24 mouse cellular contexts compared by ENCODE assay signal in the genomic region with DNA sequence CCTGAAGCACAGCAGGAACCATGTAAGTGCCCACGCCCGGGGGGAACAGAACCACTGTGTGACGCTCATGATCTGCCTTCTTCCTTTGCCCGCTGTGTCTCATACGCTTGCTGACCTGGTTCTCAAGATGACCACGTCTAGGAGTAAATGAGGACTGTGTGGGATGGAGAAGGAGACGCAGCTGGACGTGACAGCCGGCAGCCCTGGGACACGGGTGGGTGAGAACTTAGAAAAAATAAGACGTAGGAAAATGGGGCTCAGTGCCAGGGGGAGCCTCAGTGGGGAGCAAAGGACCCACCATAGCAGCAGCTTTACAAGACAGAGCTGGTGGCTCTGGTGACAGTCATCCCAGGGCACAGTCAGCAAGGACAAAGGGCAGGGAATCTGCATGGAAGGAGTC. TPM values are rescaled to one million over a fixed set of nuclear protein-coding genes. Genes with fewer than 3 reads are reported as not detected.
DNase-seq lines count a peak whose midpoint lies in the region; ATAC-seq and TF ChIP-seq lines count a peak whose summit lies in the region.
"Had no signal": no experiment of that assay in that cellular context is flagged by ENCODE, and none has a peak within 500 bp of the region (broad histone marks: within the 10 kb centered on the region; RNA-seq: fewer than 3 reads in every experiment).

No protein-coding gene starts in this region.

- no peak overlapping the region for H3K4me2 ChIP-seq in forebrain, embryonic 13.5 days
- H3K4me2 ChIP-seq: embryonic facial prominence, embryonic 12.5 days; embryonic facial prominence, embryonic 15.5 days; forebrain, embryonic 15.5 days; heart, embryonic 11.5 days; hindbrain, embryonic 12.5 days; hindbrain, embryonic 15.5 days had no signal

- H3K9ac ChIP-seq in forebrain, embryonic 13.5 days = no peak overlapping the region
- H3K9ac ChIP-seq: embryonic facial prominence, embryonic 12.5 days; embryonic facial prominence, embryonic 15.5 days; forebrain, embryonic 15.5 days; hindbrain, embryonic 12.5 days; hindbrain, embryonic 15.5 days had no signal

- 0 out of 2 replicates have a peak overlapping the region, but pooled peaks have one; percentile 0 for H3K27ac ChIP-seq in cerebellum, adult 2 months (ENCODE audit: insufficient read depth, low read length)
- H3K27ac ChIP-seq in forebrain, embryonic 13.5 days = no peak overlapping the region
- H3K27ac ChIP-seq: embryonic facial prominence, embryonic 12.5 days; embryonic facial prominence, embryonic 15.5 days; forebrain, embryonic 15.5 days; gastrocnemius, adult 2 months; hindbrain, embryonic 12.5 days; hindbrain, embryonic 15.5 days had no signal

- intact Hi-C loops in left cerebral cortex, postnatal 36 days (cut with DNase I) = loop anchor here (10.0 kb wide), 1 partner anchor 45 kb away; no protein-coding TSS in a partner anchor
- intact Hi-C loops in left cerebral cortex, postnatal 14 days (cut with DNase I) = loop anchor here (10.0 kb wide), 1 partner anchor 45 kb away; no protein-coding TSS in a partner anchor

- DNase-seq in cerebellum, adult 2 months = peak in 1 of 2 experiments; percentile 20
- no peak for DNase-seq in cerebellum, adult 11 months
- DNase-seq in frontal cortex, postnatal 10 days (ENCODE audit: low spot score in 2 of 2) = no peak
- DNase-seq in left cerebral cortex, postnatal 36 days (ENCODE audit: low spot score in 2 of 2) = peak; percentile 37 to 40
- no peak for DNase-seq in left cerebral cortex, postnatal 14 days (ENCODE audit: low spot score in 2 of 2)
- DNase-seq in G1E (ENCODE audit: low spot score) = no peak
- DNase-seq: adrenal gland, adult 2 months; adrenal gland, postnatal 14 days; B cell, adult 2 months; gastrocnemius, adult 2 months; gastrocnemius, postnatal 14 days; heart, adult 11 months had no signal

- no peaks in the 10 kb centered on the region for H3K27me3 ChIP-seq in cerebellum, adult 2 months (ENCODE audit: control insufficient read depth, insufficient read depth, low read length)
- H3K27me3 ChIP-seq in G1E (ENCODE audit: insufficient read depth, low read length) = no peaks in the 10 kb centered on the region
- no peaks in the 10 kb centered on the region for H3K27me3 ChIP-seq in forebrain, embryonic 13.5 days
- H3K27me3 ChIP-seq: forebrain, embryonic 15.5 days; hindbrain, embryonic 12.5 days; hindbrain, embryonic 15.5 days had no signal

- no peak for TF ChIP-seq CTCF in cerebellum, adult 2 months (IDR thresholded peaks at IDR 0.05; ENCODE audit: borderline replicate concordance, insufficient read depth, low read depth, low read length)
- TF ChIP-seq CTCF in G1E (IDR thresholded peaks at IDR 0.05; ENCODE audit: low read depth, low read length) = no peak

- H3K4me3 ChIP-seq in cerebellum, adult 2 months (replicated peaks; ENCODE audit: insufficient read depth, low read depth, low read length) = no peak overlapping the region
- peak overlapping the region; percentile 8; the same call in 1 of the 2 replicates for H3K4me3 ChIP-seq in G1E (ENCODE audit: low read depth, low read length)
- no peak overlapping the region for H3K4me3 ChIP-seq in forebrain, embryonic 13.5 days
- H3K4me3 ChIP-seq: embryonic facial prominence, embryonic 12.5 days; embryonic facial prominence, embryonic 15.5 days; forebrain, embryonic 15.5 days; gastrocnemius, adult 2 months; hindbrain, embryonic 12.5 days; hindbrain, embryonic 15.5 days had no signal

- H3K9me3 ChIP-seq in G1E (replicated peaks) = peaks cover 94% of the 10 kb centered on the region
- H3K9me3 ChIP-seq in forebrain, embryonic 13.5 days (replicated peaks) = no peaks in the 10 kb centered on the region
- H3K9me3 ChIP-seq: embryonic facial prominence, embryonic 12.5 days; embryonic facial prominence, embryonic 15.5 days; forebrain, embryonic 15.5 days; hindbrain, embryonic 12.5 days; hindbrain, embryonic 15.5 days had no signal

- peaks cover 52% of the 10 kb centered on the region for H3K4me1 ChIP-seq in cerebellum, adult 2 months (ENCODE audit: control insufficient read depth, insufficient read depth, low read length)
- H3K4me1 ChIP-seq in G1E (ENCODE audit: insufficient read depth, low read depth, low read length) = no peaks in the 10 kb centered on the region
- H3K4me1 ChIP-seq in forebrain, embryonic 13.5 days = peaks cover 24% of the 10 kb centered on the region

- ATAC-seq in frontal cortex, adult (ENCODE audit: low TSS enrichment) = peak; percentile 25; the same call in 1 of the 2 replicates
- no peak for ATAC-seq in G1E (ENCODE audit: extremely low read depth, insufficient number of reproducible peaks, low FRiP score, poor library complexity, severe bottlenecking)
- no peak for ATAC-seq in forebrain, embryonic 13.5 days
- ATAC-seq: forebrain, embryonic 15.5 days; intestine, postnatal 0 days had no signal

- no peaks in the 10 kb centered on the region for H3K36me3 ChIP-seq in G1E (replicated peaks)
- no peaks in the 10 kb centered on the region for H3K36me3 ChIP-seq in forebrain, embryonic 13.5 days (ENCODE audit: poor library complexity, severe bottlenecking)
- H3K36me3 ChIP-seq: embryonic facial prominence, embryonic 12.5 days; embryonic facial prominence, embryonic 15.5 days; forebrain, embryonic 15.5 days; hindbrain, embryonic 12.5 days; hindbrain, embryonic 15.5 days had no signal

- no peak for TF ChIP-seq POLR2A in cerebellum, adult 2 months (IDR thresholded peaks at IDR 0.05; ENCODE audit: borderline replicate concordance, insufficient read depth, low read length)

- WGBS in cerebellum, adult 2 months = 21% methylated on average over 11 of the region's 11 CpGs
- 92% methylated on average over 11 of the region's 11 CpGs for WGBS in forebrain, embryonic 13.5 days

RNA-seq across cellular contexts. Expression of gene Wscd2, which starts 9.3 kb away (rescaled TPM):
- polyA plus RNA-seq in cerebellum, adult 2 months (2012; rRNA removed) = 113 and 136 TPM in 2 replicates
- 10 to 100 TPM; 51.5 to 66.8 TPM for total RNA-seq in left cerebral cortex, postnatal 36 days (2021)
- 10 to 100 TPM; 60.6 to 62.5 TPM for total RNA-seq in left cerebral cortex, postnatal 14 days (2021)
- total RNA-seq in G1E (2014; fragmentation: Nextera tagmentation) (not detected in 2 replicates), G1E (2017) (0.06 and 0.27 TPM in 2 replicates)
- not detected in 2 replicates for polyA plus RNA-seq in G1E (2012)
- polyA plus RNA-seq in forebrain, embryonic 13.5 days (2015; fragmentation: Nextera tagmentation; extraction: Ambion mirVana) = 4.7 and 6.9 TPM in 2 replicates
- total RNA-seq: common myeloid progenitor, adult 5-6 weeks; hematopoietic stem cell, adult 5-6 weeks; MEL had no signal

Comparison
In these comparisons a context has a peak if more than half of its experiments do, and no peak if none do; other contexts are left out.
1. DNase-seq: peak in left cerebral cortex, postnatal 36 days (2 of 2); none in cerebellum, adult 11 months (single experiment), frontal cortex, postnatal 10 days (0 of 2), left cerebral cortex, postnatal 14 days (0 of 2) and G1E (single experiment).
2. RNA of gene Wscd2, which starts 9.3 kb away (total RNA-seq): 51.5 to 66.8 TPM in left cerebral cortex, postnatal 36 days and 60.6 to 62.5 TPM in left cerebral cortex, postnatal 14 days; 0.06 to 0.27 TPM in G1E; every median in the first group is over 10 times any median in the second.